Mouse (Mus musculus) liver, postnatal 0 days (tissue): ENCODE data around the gene Chst10. TPM values are rescaled to one million over a fixed set of nuclear protein-coding genes. Genes with fewer than 3 reads are reported as not detected.

Source experiments
- ATAC-seq: fragments of 200-750 bp; cut with Nextera tagmentation; 2 replicates; pipeline ENCODE4 v1.8.0; 2017; ENCODE audit warnings: mild to moderate bottlenecking, moderate library complexity
- DNase-seq: peaks from one replicate; pipeline ENCODE4 v3.0.0-alpha.2; 2016
- H3K27ac ChIP-seq: fragments of 300-500 bp; sonication (generic); 2 replicates; pipeline ENCODE4 v1.5.1; 2014; ENCODE audit warnings: antibody characterized with exemption, moderate library complexity, mild to moderate bottlenecking, low read depth
- H3K27me3 ChIP-seq: fragments of 300-500 bp; sonication (generic); 2 replicates; pipeline ENCODE4 v1.6.1; 2014; ENCODE audit warnings: low read length, control low read depth, mixed read lengths; ENCODE audit not compliant: insufficient read depth
- H3K36me3 ChIP-seq: fragments of 300-500 bp; sonication (generic); replicated peaks from 2 replicates; pipeline ENCODE4 v1.6.1; 2014; ENCODE audit warnings: mild to moderate bottlenecking, control low read depth, low read length, moderate library complexity, mixed read lengths; ENCODE audit not compliant: insufficient read depth
- H3K4me1 ChIP-seq: fragments of 300-500 bp; sonication (generic); 2 replicates; pipeline ENCODE4 v1.6.1; 2014; ENCODE audit warnings: antibody characterized with exemption, mild to moderate bottlenecking, control low read depth; ENCODE audit not compliant: insufficient read depth
- H3K4me2 ChIP-seq: fragments of 300-500 bp; sonication (generic); 2 replicates; pipeline ENCODE4 v1.6.1; 2014; ENCODE audit warnings: low read depth, mild to moderate bottlenecking, low read length, moderate library complexity, mixed read lengths
- H3K4me3 ChIP-seq: fragments of 300-500 bp; sonication (generic); 2 replicates; pipeline ENCODE4 v1.5.1; 2014; ENCODE audit warnings: low read depth, low read length
- H3K9ac ChIP-seq: fragments of 300-500 bp; sonication (generic); replicated peaks from 2 replicates; pipeline ENCODE4 v1.6.1; 2014; ENCODE audit warnings: mild to moderate bottlenecking, moderate library complexity
- H3K9me3 ChIP-seq: fragments of 300-500 bp; sonication (generic); 2 replicates; pipeline ENCODE4 v1.6.1; 2016; ENCODE audit warnings: mild to moderate bottlenecking, control low read depth, low read length, mixed read lengths
- CTCF ChIP-seq: sonication (generic); IDR thresholded peaks from 2 replicates; pipeline ENCODE4 v1.5.1; 2016; ENCODE audit warnings: antibody characterized with exemption, low read depth
- EP300 ChIP-seq: IDR thresholded peaks from 2 replicates; pipeline ENCODE4 v1.6.1; 2016; ENCODE audit warnings: antibody characterized with exemption, low read depth, mild to moderate bottlenecking
- WGBS: fragments of 180-500 bp; shearing (Covaris S2); extraction: QIAGEN DNeasy Blood & Tissue Kit; methylation state at CpG from one replicate; pipeline ENCODE4 v1.1.7; 2014; ENCODE audit not compliant: insufficient replicate concordance; 5-methylcytosine and 5-hydroxymethylcytosine counted together
- polyA plus RNA-seq: library from polyadenylated mRNA; unstranded; fragments of >200 nt; fragmentation: Nextera tagmentation; extraction: Ambion mirVana; gene quantifications from 2 replicates; pipeline ENCODE4 v1.2.1, GENCODE M21; 2015

Gene Chst10
- polyA plus RNA-seq, 1 experiment from 2014 or later, result 0.33 TPM

DNA sequence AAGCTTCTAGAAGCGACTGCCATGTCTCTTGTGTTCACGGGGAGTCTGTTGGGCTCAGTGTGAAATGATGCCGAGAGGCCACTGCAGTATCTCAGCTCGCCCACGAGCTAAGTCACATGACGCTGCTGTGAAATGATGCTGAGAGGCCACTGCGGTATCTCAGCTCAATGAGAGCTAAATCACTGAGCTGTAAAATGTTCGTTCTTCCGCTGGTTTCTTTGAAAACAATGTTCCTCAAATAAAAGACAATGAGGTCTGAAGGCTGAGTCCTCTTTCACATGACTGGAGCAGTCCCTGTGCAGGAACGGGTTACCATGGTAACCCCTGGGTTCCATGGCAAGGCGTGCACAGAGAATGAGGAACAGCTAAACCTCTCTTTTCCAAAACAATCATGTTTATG is 50.0 kb downstream of the Chst10 start:
- DNase-seq (no peak), ATAC-seq (no peak)
- Histone ChIP-seq H3K9me3 (no peaks in the 10 kb centered on the region), H3K27ac (no peak overlapping the region), H3K4me1 (no peaks in the 10 kb centered on the region), H3K4me2 (no peak overlapping the region), H3K9ac (no peak overlapping the region), H3K27me3 (no peaks in the 10 kb centered on the region), H3K36me3 (no peaks in the 10 kb centered on the region), H3K4me3 (no peak overlapping the region)
- TF ChIP-seq EP300, result no peak
- no peak for TF ChIP-seq CTCF
- WGBS, result 64% methylated on average over 11 of the region's 11 CpGs

DNA sequence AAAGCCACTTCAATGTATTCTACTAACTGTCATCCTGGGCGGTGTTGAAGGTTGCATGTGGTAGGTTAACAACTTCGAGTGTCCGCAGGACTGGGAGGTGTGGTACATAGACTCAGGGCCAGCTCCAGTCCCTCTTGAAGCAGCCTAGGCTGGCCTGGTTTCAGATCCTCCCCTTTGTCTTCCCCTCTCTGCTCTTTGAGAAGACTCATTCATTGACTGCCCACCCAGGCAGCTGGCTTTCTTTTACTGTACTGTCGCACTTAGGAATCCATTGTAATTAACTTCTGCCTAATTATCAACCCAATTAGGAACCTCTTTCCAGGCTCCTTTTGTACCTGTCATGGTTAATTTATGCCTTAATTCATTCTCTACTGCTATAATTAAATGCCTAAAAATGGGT is 54.7 kb downstream of the Chst10 start:
- TF ChIP-seq CTCF (no peak), EP300 (no peak)

DNA sequence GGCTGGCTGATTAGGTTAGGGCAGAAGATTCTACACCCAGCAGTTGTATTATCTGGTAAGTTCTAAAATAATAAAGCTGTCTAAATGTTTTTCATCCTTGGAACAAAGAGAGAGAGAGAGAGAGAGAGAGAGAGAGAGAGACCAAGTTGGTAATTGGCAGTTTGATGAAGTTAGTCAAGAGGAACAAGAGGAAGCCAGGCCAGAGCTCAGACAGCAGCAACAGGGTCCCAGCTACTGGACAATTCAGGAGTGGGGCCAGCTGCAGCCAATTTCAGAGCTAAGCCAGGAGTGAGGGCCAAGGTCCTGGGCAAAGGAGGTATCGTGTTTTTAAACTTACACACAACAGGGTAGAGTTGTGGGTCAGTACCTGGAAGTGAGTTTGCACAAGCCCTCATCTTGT is 55.1 kb downstream of the Chst10 start:
- Histone ChIP-seq H3K27me3 (no peaks in the 10 kb centered on the region), H3K4me3 (no peak overlapping the region), H3K36me3 (no peaks in the 10 kb centered on the region), H3K4me1 (no peaks in the 10 kb centered on the region), H3K9ac (no peak overlapping the region), H3K4me2 (no peak overlapping the region), H3K9me3 (no peaks in the 10 kb centered on the region), H3K27ac (no peak overlapping the region)
- TF ChIP-seq EP300 (no peak), CTCF (no peak)
- 76% methylated on average over 1 of the region's 1 CpGs for WGBS
- DNase-seq, result no peak
- no peak for ATAC-seq

More for the DNA sequence above, 54.7 kb downstream of the Chst10 start:
- no peak overlapping the region for H3K9ac ChIP-seq
- H3K27ac ChIP-seq, result no peak overlapping the region
- DNase-seq (no peak), ATAC-seq (no peak)
- H3K36me3 ChIP-seq, result no peaks in the 10 kb centered on the region
- H3K4me3 ChIP-seq, result no peak overlapping the region
- H3K9me3 ChIP-seq, result no peaks in the 10 kb centered on the region
- no peak overlapping the region for H3K4me2 ChIP-seq
- 77% methylated on average over 4 of the region's 4 CpGs for WGBS
- no peaks in the 10 kb centered on the region for H3K27me3 ChIP-seq
- H3K4me1 ChIP-seq, result no peaks in the 10 kb centered on the region

DNA sequence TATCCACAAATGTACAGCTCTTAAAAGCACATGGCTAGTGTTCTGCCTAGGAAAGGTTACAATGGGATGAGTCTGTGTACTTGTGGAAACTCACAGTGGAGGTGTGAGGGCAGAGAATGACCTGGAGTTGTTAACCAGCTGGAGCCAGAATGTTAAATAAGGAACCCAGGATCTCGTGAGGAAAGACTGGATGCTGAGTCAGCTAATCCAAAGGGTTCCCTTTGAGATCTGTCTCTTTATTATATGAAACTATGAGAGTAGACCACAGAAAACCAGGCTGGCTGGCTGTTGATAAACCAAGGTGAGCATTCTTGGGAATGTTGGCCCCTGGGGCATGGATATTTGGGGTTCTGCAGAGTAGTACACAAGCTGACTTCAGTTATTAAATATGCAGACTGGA is 58.0 kb downstream of the Chst10 start:
- Histone ChIP-seq H3K4me3 (no peak overlapping the region), H3K9me3 (no peaks in the 10 kb centered on the region), H3K36me3 (no peaks in the 10 kb centered on the region), H3K4me1 (no peaks in the 10 kb centered on the region), H3K4me2 (no peak overlapping the region), H3K27me3 (peaks cover 26% of the 10 kb centered on the region), H3K9ac (no peak overlapping the region), H3K27ac (no peak overlapping the region)
- no peak for DNase-seq
- TF ChIP-seq CTCF (no peak), EP300 (no peak)
- ATAC-seq, result no peak
- WGBS, result 32% methylated on average over 1 of the region's 1 CpGs

DNA sequence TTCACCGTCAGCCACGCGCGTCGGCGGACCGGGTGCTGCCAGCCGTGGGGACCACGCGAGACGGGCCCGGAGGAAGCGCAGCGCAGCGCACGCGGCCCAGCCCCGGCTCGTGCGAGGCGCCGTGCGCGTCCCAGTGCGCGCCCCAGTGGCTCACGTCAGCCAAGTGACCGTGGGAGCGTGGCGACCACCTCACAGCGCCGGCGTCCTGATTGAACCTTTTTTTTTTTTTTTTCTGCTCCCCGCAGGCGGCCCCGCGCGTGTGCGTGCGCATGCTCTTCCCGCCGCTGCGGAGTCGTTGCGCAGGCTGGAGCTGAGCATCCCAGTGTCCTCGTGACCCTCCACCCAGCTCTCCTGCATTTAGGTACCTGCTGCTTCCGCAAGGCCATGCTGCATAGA is 61.5 kb downstream of the Chst10 start, which contains the start of gene Lonrf2:
Gene Lonrf2, minus strand, starts transcription at position 235 of the 396 bp plus-strand sequence.
- 12% methylated on average over 26 of the region's 47 CpGs for WGBS
- no peaks in the 10 kb centered on the region for H3K4me1 ChIP-seq
- H3K4me3 ChIP-seq, result peak within 1 kb of the TSS; percentile 31
- no peaks in the 10 kb centered on the region; the same call in 1 of the 2 replicates for H3K9me3 ChIP-seq
- no peak for TF ChIP-seq CTCF
- H3K36me3 ChIP-seq, result no peaks in the 10 kb centered on the region
- peak within 1 kb of the TSS; percentile 62 for H3K4me2 ChIP-seq
- ATAC-seq (no peak), DNase-seq (no peak)
- peaks cover 29% of the 10 kb centered on the region for H3K27me3 ChIP-seq
- no peak within 1 kb of the TSS for H3K27ac ChIP-seq
- no peak within 1 kb of the TSS for H3K9ac ChIP-seq

DNA sequence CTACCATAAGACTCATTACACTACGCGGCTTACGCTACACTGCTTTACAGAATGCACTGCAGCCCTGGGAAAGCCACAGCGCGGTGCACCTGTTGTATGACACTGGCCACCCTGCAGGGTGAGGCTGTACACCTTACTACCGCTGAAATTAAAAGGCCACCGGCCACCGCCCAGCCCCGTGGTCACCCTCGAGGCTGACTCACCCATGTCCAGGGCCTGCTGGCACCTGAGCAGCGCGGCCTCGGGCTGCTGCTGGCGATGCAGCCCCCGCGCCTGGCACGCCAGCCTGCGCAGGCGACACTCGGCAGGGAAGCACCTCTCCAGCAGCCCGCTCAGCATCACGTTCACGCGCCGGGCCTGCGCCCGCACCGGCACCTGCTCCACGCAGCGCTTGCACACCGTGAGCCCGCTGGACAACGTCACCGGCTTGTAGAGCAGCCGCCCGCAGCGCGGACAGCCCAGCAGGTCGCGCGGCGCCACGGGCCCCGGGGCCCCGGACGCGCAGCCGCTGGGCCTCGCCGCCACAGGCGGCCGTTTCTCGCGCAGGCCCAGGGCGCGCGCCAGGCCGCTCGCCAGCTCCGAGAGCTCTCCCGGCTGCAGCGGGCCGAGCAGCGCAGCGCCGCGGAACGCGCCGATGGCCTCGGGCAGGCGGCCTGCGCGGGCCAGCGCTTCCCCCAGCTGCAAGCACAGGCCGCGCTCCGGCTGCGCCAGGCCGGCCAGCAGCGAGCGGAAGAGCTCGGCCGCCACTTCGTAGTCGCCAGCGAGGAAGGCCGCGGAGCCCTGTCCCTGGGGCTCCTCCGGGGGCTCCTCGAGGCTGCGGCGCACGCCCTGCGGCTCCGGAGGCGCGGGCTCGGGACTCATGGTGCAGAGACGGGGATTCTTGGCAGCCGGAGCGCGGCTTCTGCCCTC is 62.1 kb downstream of the Chst10 start:
- peak overlapping the region; percentile 62 for H3K4me2 ChIP-seq
- no peak for ATAC-seq
- H3K27ac ChIP-seq, result no peak overlapping the region
- H3K9ac ChIP-seq, result no peak overlapping the region
- H3K36me3 ChIP-seq, result no peaks in the 10 kb centered on the region
- 3% methylated on average over 99 of the region's 103 CpGs for WGBS
- H3K4me3 ChIP-seq, result peak overlapping the region; percentile 31
- DNase-seq, result no peak
- TF ChIP-seq CTCF (no peak), EP300 (no peak)
- H3K9me3 ChIP-seq, result no peaks in the 10 kb centered on the region; the same call in 1 of the 2 replicates
- no peaks in the 10 kb centered on the region for H3K4me1 ChIP-seq
- peaks cover 29% of the 10 kb centered on the region for H3K27me3 ChIP-seq
